Mouse (Mus musculus): Measurements from ENCODE around the gene Grb10. TPM values are rescaled to one million over a fixed set of nuclear protein-coding genes. Genes with fewer than 3 reads are reported as not detected.

The Grb10 gene
- polyA plus RNA-seq, 1 experiment = 20.5 TPM

DNA sequence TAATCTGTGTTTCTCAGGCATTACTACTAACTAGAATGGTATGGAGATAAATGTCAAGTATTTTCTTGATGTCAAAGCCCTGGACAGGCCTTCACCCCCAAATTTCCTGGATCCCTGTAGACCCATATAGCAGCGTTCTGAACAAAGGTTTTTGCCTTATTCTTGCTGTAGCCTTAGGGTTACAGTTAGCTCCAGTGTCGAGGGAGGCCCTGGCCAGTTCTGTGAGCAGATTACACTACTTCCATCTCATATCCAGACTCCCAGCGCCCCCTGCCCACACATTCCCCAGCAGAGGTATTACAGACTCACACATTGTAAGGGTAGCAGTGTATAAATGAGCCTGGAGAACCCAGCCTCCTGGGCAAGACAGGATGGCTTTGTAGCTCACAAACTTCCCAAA lies 615 bp upstream of the Grb10 start:
- WGBS = 37% methylated on average over 3 of the region's 3 CpGs
- DNase-seq = no peak
- Histone ChIP-seq H3K27ac (ENCODE audit: insufficient read depth, low read depth, low read length) (no peak overlapping the region), H3K36me3 (ENCODE audit: control insufficient read depth, insufficient read depth, low read length) (no peaks in the 10 kb centered on the region), H3K4me1 (ENCODE audit: control insufficient read depth, insufficient read depth, low read length) (no peaks in the 10 kb centered on the region), H3K27me3 (replicated peaks; ENCODE audit: control insufficient read depth, insufficient read depth, low read length) (peaks cover 2% of the 10 kb centered on the region; the same call in 1 of the 2 replicates), H3K4me3 (ENCODE audit: insufficient read depth, low read depth, low read length) (no peak overlapping the region)
- TF ChIP-seq CTCF (conservative IDR thresholded peaks at IDR 0.05; ENCODE audit: insufficient read depth, insufficient read length, low read depth, low read length) = no peak
- no peak for TF ChIP-seq POLR2A (IDR thresholded peaks at IDR 0.05; ENCODE audit: low read depth, low read length)

DNA sequence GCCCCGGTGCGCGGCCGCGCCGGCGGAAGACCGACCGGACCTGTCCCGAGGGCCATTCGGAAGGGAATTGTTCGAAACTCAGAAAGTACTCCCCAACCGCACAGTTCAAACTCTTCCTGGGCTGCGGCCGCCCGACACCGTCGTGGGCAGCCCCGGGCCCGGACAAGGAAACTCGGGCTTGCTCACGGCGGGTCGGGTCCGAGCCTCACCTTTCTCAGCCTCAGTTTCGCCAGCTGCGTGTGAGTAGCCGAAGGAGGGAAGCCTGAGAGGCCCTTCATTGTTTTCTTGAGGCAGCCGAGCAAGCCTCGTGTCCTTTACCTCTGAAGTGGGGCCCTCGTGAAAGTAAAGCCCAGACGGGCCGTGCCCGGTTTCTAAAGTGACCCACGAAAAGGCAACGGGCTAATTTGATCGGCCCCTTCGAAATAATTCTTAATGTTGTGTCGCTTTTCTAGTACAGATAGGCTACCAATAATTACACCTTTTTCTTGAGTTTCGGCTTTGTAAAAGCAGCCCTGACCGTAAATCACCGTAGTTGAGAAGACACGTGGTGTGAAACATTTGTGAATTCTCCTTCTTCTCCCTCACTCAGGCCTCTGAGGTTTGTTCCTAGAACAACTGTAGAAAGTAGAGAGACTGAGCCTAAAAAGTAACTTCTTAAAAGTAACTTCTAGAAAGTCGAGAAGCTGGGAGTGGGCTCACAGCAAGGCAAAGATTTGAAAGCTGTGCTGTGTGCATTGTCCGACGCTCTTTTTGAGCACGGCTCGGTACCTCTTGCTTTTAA lies 604 bp downstream of the Grb10 start:
- Histone ChIP-seq H3K27ac (ENCODE audit: insufficient read depth, low read depth, low read length) (no peak overlapping the region; the same call in 1 of the 2 replicates), H3K4me1 (ENCODE audit: control insufficient read depth, insufficient read depth, low read length) (no peaks in the 10 kb centered on the region), H3K4me3 (ENCODE audit: insufficient read depth, low read depth, low read length) (peak overlapping the region; percentile 64), H3K36me3 (ENCODE audit: control insufficient read depth, insufficient read depth, low read length) (no peaks in the 10 kb centered on the region), H3K27me3 (replicated peaks; ENCODE audit: control insufficient read depth, insufficient read depth, low read length) (peaks cover 2% of the 10 kb centered on the region; the same call in 1 of the 2 replicates)
- DNase-seq = no peak
- 10% methylated on average over 48 of the region's 48 CpGs for WGBS
- no peak for TF ChIP-seq CTCF (conservative IDR thresholded peaks at IDR 0.05; ENCODE audit: insufficient read depth, insufficient read length, low read depth, low read length)
- TF ChIP-seq POLR2A (IDR thresholded peaks at IDR 0.05; ENCODE audit: low read depth, low read length) = no peak

DNA sequence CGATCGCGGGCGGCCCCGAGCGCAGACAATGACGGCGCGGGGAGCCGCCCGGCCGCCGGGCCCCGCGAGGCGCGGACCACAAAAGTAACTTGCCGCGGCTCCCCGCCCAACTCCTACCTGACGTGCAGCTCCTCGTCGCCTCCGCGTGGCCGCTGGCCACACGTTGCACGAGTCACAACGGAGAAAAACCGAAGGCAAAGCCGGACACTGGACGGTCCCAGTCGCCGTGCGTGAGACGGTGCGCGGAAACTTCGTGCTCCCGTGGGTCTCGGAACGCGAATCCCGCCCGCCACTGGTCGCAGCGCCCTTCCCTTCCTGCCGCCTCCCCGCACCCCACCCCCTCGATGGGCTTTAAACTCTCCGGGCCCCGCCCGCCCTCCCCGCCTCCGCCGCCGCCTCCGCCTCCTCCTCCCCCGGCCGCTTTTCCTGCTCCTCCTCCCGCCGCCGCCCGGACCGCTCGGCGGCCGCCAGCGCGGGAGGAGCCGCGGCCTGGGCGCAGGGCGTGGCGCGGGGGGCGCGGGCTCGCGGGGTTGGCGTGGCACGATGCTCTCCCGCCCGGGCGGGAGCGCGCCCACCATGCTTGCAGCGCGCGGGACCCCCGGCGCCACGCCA lies 1.3 kb downstream of the Grb10 start:
- H3K4me1 ChIP-seq (ENCODE audit: control insufficient read depth, insufficient read depth, low read length) = 0 out of 2 replicates have a peak, but pooled peaks cover 3% of the 10 kb centered on the region
- peak overlapping the region; percentile 85 for H3K4me3 ChIP-seq (ENCODE audit: insufficient read depth, low read depth, low read length)
- no peaks in the 10 kb centered on the region for H3K36me3 ChIP-seq (ENCODE audit: control insufficient read depth, insufficient read depth, low read length)
- DNase-seq = peak; percentile 68
- H3K27ac ChIP-seq (ENCODE audit: insufficient read depth, low read depth, low read length) = peak overlapping the region; percentile 53; the same call in 1 of the 2 replicates
- TF ChIP-seq CTCF (conservative IDR thresholded peaks at IDR 0.05; ENCODE audit: insufficient read depth, insufficient read length, low read depth, low read length) (no peak), POLR2A (IDR thresholded peaks at IDR 0.05; ENCODE audit: low read depth, low read length) (no peak)
- peaks cover 2% of the 10 kb centered on the region; the same call in 1 of the 2 replicates for H3K27me3 ChIP-seq (replicated peaks; ENCODE audit: control insufficient read depth, insufficient read depth, low read length)
- 1% methylated on average over 90 of the region's 93 CpGs for WGBS

DNA sequence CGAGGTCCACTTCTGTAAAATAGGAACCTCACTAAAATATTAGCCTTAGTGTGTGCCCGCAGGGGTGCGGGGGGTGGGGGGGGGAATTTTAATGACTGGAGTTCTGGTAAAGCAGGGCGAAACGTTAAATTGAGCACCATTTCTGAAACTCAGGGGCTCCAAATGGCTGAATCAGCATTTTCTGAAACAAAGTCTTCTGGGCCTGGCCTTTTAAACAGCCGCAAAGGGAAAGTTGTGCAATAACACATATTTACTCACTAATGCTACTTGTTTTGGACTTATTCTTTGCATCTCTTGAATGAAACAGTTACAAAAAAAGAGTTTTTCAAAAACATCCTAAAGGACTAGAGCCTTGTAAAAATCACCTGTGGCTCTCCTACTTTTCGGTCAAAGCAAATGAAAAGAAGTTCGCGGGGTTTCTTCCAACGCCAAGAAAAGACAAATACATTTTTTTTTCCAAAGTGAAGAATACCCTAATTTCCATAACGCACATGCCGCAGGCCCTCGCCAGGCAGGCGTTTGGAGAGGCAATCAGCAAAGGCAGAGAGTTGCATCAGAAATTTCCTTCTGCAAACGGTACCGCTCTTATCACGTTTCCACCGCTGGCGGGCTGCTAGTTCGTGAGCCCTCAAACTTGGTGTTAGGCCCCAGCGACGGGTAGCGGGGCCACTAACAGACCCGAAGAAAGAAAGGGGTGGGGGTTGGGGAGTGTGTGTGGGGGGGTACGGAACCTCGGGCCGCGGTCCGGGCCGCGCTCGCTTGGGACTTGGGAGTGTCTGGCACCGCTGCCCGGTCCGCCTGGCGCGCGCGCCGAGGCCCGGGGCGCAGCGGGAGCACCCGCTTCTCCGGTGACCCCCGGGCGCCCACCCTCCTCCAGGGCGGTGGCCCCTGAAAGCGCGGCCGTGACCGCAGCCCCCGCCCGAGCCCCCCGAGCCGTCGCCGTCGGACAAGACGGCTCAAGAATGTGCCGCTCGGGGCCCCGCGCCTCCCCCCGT lies 2.3 kb downstream of the Grb10 start:
- WGBS = 3% methylated on average over 65 of the region's 65 CpGs
- Histone ChIP-seq H3K27me3 (replicated peaks; ENCODE audit: control insufficient read depth, insufficient read depth, low read length) (peaks cover 2% of the 10 kb centered on the region; the same call in 1 of the 2 replicates), H3K4me1 (ENCODE audit: control insufficient read depth, insufficient read depth, low read length) (0 out of 2 replicates have a peak, but pooled peaks cover 3% of the 10 kb centered on the region), H3K36me3 (ENCODE audit: control insufficient read depth, insufficient read depth, low read length) (no peaks in the 10 kb centered on the region), H3K4me3 (ENCODE audit: insufficient read depth, low read depth, low read length) (peak overlapping the region; percentile 85), H3K27ac (ENCODE audit: insufficient read depth, low read depth, low read length) (no peak overlapping the region)
- DNase-seq = no peak
- TF ChIP-seq CTCF (conservative IDR thresholded peaks at IDR 0.05; ENCODE audit: insufficient read depth, insufficient read length, low read depth, low read length) = no peak
- no peak for TF ChIP-seq POLR2A (IDR thresholded peaks at IDR 0.05; ENCODE audit: low read depth, low read length)

DNA sequence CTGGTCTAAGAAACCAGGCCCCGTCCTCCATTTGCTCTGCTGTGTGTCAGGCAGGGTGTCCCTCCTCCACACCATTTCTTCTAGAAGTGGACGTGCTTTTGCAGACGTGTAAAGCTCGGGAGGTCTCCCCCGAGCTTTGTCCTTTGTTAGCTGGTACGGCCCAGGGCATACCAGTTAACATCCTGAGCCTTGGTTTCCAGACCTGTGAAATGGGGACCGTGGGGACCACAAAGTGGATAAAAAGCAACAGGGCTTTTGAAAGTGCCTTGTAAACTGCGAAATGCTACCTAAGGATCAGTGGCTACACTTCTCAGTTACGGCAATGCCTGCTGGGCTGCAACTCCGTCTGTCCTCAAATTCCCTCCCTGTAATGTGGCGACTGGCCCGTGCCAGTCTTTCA lies 3.2 kb downstream of the Grb10 start:
- 23% methylated on average over 12 of the region's 12 CpGs for WGBS
- Histone ChIP-seq H3K4me3 (ENCODE audit: insufficient read depth, low read depth, low read length) (no peak overlapping the region), H3K27ac (ENCODE audit: insufficient read depth, low read depth, low read length) (no peak overlapping the region), H3K36me3 (ENCODE audit: control insufficient read depth, insufficient read depth, low read length) (no peaks in the 10 kb centered on the region), H3K27me3 (replicated peaks; ENCODE audit: control insufficient read depth, insufficient read depth, low read length) (peaks cover 2% of the 10 kb centered on the region; the same call in 1 of the 2 replicates), H3K4me1 (ENCODE audit: control insufficient read depth, insufficient read depth, low read length) (0 out of 2 replicates have a peak, but pooled peaks cover 3% of the 10 kb centered on the region)
- DNase-seq = no peak
- TF ChIP-seq CTCF (conservative IDR thresholded peaks at IDR 0.05; ENCODE audit: insufficient read depth, insufficient read length, low read depth, low read length) (no peak), POLR2A (IDR thresholded peaks at IDR 0.05; ENCODE audit: low read depth, low read length) (no peak)

DNA sequence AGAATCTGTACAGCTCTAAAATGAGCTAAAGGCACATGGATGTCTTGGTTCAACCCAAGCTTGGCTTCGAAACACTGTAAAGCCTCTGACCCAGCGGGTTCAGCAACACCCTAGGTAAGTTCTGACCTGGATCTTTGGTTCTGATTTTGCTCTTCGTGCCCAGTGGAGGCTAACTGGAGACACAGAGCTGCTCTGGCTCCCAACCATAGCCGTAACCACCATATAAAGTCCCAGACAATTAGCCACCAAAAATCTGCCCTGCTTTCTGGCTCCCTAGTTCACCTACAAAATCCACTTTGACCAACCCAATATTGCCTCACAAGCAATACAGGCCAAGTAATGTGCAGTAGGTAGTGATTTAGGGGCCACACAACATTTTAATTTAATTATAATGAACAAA lies 3.7 kb downstream of the Grb10 start:
- Histone ChIP-seq H3K27me3 (replicated peaks; ENCODE audit: control insufficient read depth, insufficient read depth, low read length) (peaks cover 2% of the 10 kb centered on the region; the same call in 1 of the 2 replicates), H3K27ac (ENCODE audit: insufficient read depth, low read depth, low read length) (no peak overlapping the region), H3K4me1 (ENCODE audit: control insufficient read depth, insufficient read depth, low read length) (0 out of 2 replicates have a peak, but pooled peaks cover 3% of the 10 kb centered on the region), H3K36me3 (ENCODE audit: control insufficient read depth, insufficient read depth, low read length) (no peaks in the 10 kb centered on the region), H3K4me3 (ENCODE audit: insufficient read depth, low read depth, low read length) (no peak overlapping the region)
- no peak for DNase-seq
- 67% methylated on average over 4 of the region's 4 CpGs for WGBS
- no peak for TF ChIP-seq POLR2A (IDR thresholded peaks at IDR 0.05; ENCODE audit: low read depth, low read length)
- no peak for TF ChIP-seq CTCF (conservative IDR thresholded peaks at IDR 0.05; ENCODE audit: insufficient read depth, insufficient read length, low read depth, low read length)

All from kidney, adult 2 months (tissue).